Mouse (Mus musculus): Measurements from ENCODE around the gene Maml3. TPM values are rescaled to one million over a fixed set of nuclear protein-coding genes. Genes with fewer than 3 reads are reported as not detected.

Maml3 gene
- polyA plus RNA-seq, 1 experiment from 2014 or later: 0.65 TPM

DNA sequence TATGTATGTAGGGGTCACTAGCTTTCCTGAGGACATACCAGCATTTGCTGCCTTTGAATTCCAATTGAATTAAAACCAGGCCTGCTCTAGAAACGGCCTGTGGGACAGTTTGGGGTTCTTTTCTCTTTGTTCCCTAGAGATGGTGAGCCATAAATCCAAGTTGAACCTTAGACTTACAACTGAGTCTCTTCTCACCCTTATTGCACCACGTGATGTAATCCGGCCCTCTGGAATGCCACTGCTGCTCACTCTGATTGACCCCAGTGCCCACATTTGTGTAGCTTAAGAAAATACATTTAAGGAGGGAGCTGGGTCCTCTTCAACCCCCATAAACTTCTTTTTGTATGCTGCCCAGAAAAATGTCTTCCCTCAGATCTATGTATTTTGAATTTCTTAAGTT is 387.4 kb downstream of the Maml3 start:
- no peak overlapping the region for H3K4me3 ChIP-seq (ENCODE audit: low read depth, low read length)
- H3K36me3 ChIP-seq (replicated peaks; ENCODE audit: insufficient read depth, low read length): no peaks in the 10 kb centered on the region
- no peaks in the 10 kb centered on the region for H3K27me3 ChIP-seq (ENCODE audit: insufficient read depth, low read length)
- H3K9me3 ChIP-seq (ENCODE audit: low read length): no peaks in the 10 kb centered on the region
- H3K27ac ChIP-seq (ENCODE audit: low read depth): no peak overlapping the region
- TF ChIP-seq EP300 (IDR thresholded peaks at IDR 0.05; ENCODE audit: low read depth): no peak
- no peak for TF ChIP-seq CTCF (IDR thresholded peaks at IDR 0.05; ENCODE audit: low read depth)
- DNase-seq: no peak
- no peak for ATAC-seq
- H3K9ac ChIP-seq (replicated peaks): no peak overlapping the region
- peaks cover 14% of the 10 kb centered on the region; the same call in 1 of the 2 replicates for H3K4me1 ChIP-seq (ENCODE audit: insufficient read depth)
- no peak overlapping the region for H3K4me2 ChIP-seq (ENCODE audit: low read depth, low read length)
- 68% methylated on average over 3 of the region's 3 CpGs for WGBS (ENCODE audit: insufficient replicate concordance)

DNA sequence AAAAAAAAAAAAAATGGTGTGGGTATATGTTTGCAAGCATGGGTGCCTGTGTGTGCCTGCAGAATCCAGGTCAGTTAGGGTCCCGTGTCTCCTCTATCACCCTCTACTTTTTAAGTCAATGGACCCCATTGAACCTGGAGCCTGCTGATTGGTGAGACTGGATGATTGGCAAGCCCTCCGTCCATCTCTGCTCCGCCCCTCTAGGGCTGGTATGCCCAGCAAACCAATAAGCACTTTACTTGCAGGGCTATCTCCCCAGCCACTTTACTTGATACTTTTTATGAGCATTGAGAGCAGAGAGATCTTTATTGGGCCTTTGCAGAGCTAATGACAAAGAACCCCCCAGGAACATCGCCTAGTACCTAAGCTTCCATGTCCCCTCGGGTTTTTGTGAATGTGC is 390.4 kb downstream of the Maml3 start:
- no peak for ATAC-seq
- no peak for DNase-seq
- H3K4me1 ChIP-seq (ENCODE audit: insufficient read depth): peaks cover 21% of the 10 kb centered on the region

DNA sequence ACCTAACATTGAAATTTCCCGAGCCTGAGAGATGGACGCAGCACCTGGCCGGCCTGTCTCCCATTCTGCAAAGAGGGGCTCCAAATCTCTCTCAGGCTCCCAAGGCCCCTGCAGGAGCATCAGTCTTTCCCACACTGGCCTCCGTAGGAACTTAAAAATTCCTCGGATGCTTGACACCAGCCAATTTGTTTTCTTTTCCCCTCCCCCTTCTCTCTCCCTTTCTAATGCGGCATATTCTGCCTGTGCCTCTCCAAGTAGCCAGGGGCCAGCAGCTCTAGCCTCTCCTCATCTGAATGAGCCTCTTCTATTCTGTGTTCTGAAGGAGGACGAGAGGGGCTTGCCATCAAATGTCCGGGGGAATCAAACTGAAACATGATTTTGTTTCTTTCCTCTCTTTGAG is 391.6 kb downstream of the Maml3 start:
- Histone ChIP-seq H3K4me2 (ENCODE audit: low read depth, low read length) (no peak overlapping the region), H3K36me3 (replicated peaks; ENCODE audit: insufficient read depth, low read length) (no peaks in the 10 kb centered on the region), H3K9me3 (ENCODE audit: low read length) (no peaks in the 10 kb centered on the region), H3K4me1 (ENCODE audit: insufficient read depth) (peaks cover 24% of the 10 kb centered on the region), H3K27ac (ENCODE audit: low read depth) (peak overlapping the region; percentile 24; the same call in 1 of the 2 replicates), H3K27me3 (ENCODE audit: insufficient read depth, low read length) (no peaks in the 10 kb centered on the region), H3K9ac (replicated peaks) (no peak overlapping the region; the same call in 1 of the 2 replicates), H3K4me3 (ENCODE audit: low read depth, low read length) (no peak overlapping the region)
- no peak for DNase-seq
- no peak for ATAC-seq
- no peak for TF ChIP-seq EP300 (IDR thresholded peaks at IDR 0.05; ENCODE audit: low read depth)
- no peak for TF ChIP-seq CTCF (IDR thresholded peaks at IDR 0.05; ENCODE audit: low read depth)
- 59% methylated on average over 8 of the region's 8 CpGs for WGBS (ENCODE audit: insufficient replicate concordance)

More for the DNA sequence above, 390.4 kb downstream of the Maml3 start:
- Histone ChIP-seq H3K4me3 (ENCODE audit: low read depth, low read length) (no peak overlapping the region), H3K27ac (ENCODE audit: low read depth) (no peak overlapping the region), H3K36me3 (replicated peaks; ENCODE audit: insufficient read depth, low read length) (no peaks in the 10 kb centered on the region), H3K9ac (replicated peaks) (no peak overlapping the region), H3K4me2 (ENCODE audit: low read depth, low read length) (no peak overlapping the region), H3K27me3 (ENCODE audit: insufficient read depth, low read length) (no peaks in the 10 kb centered on the region), H3K9me3 (ENCODE audit: low read length) (no peaks in the 10 kb centered on the region)
- TF ChIP-seq CTCF (IDR thresholded peaks at IDR 0.05; ENCODE audit: low read depth) (no peak), EP300 (IDR thresholded peaks at IDR 0.05; ENCODE audit: low read depth) (no peak)
- 74% methylated on average over 5 of the region's 5 CpGs for WGBS (ENCODE audit: insufficient replicate concordance)

DNA sequence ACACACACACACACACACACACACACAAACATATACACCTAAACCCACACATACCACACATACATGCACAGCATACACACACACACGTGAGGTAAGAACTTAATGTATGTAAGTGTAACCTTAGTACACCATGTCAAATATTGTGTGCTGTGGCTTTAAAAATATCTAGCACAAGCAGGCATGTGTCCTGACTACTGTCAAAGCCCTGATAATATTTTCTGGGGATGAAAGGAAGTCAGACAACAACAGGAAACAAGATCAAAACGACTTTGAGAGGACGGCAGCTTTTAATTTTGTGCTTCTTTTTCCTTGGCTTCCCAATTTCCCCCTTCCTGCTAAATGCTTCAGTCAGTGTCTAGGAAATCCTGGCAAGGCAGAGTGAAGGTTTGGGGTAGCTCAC is 392.5 kb downstream of the Maml3 start:
- peak; percentile 88 for TF ChIP-seq EP300 (IDR thresholded peaks at IDR 0.05; ENCODE audit: low read depth)
- no peak for TF ChIP-seq CTCF (IDR thresholded peaks at IDR 0.05; ENCODE audit: low read depth)
- WGBS (ENCODE audit: insufficient replicate concordance): 20% methylated on average over 3 of the region's 3 CpGs
- Histone ChIP-seq H3K4me1 (ENCODE audit: insufficient read depth) (peaks cover 21% of the 10 kb centered on the region), H3K27me3 (ENCODE audit: insufficient read depth, low read length) (no peaks in the 10 kb centered on the region), H3K36me3 (replicated peaks; ENCODE audit: insufficient read depth, low read length) (no peaks in the 10 kb centered on the region), H3K4me2 (ENCODE audit: low read depth, low read length) (0 out of 2 replicates have a peak overlapping the region, but pooled peaks have one; percentile 20), H3K27ac (ENCODE audit: low read depth) (peak overlapping the region; percentile 24; the same call in 1 of the 2 replicates), H3K9me3 (ENCODE audit: low read length) (no peaks in the 10 kb centered on the region), H3K9ac (replicated peaks) (no peak overlapping the region), H3K4me3 (ENCODE audit: low read depth, low read length) (no peak overlapping the region)
- ATAC-seq (no peak), DNase-seq (no peak)

DNA sequence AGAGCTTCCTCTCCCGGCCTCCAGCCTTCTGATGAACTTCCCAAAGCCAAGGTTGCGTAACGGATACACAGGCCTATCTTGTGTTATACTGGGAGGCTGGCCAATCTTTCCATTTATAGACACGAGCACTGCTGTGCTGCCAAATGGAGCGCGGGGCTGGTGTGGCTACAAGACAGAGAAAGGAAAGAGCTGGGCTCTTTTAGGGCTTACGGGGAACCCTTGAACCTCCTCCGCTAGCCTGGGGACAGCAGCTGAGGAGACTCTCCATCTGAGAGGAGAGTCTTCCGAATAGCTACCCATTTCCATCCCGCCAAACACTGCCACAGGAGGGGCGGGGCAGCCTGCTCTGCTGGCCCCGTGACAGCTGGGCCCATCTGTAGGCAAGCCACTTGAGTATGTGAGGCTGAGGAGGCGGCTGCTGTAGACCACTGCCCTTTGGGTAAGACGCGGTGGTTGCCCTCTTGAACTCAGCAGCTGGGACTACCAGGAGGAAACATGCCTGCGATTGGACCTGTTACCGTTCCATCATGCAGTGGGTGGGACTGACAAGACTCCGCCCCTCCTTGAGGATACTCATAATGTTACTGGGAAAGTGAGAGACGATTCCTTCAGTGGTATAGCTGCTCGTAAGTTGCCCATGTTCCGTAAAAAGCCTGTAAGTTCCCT is 396.0 kb downstream of the Maml3 start:
- H3K9ac ChIP-seq (replicated peaks): no peak overlapping the region; the same call in 1 of the 2 replicates
- peak overlapping the region; percentile 63 for H3K4me2 ChIP-seq (ENCODE audit: low read depth, low read length)
- DNase-seq (peak; percentile 61), ATAC-seq (peak; percentile 79)
- peak overlapping the region; percentile 65 for H3K27ac ChIP-seq (ENCODE audit: low read depth)
- no peaks in the 10 kb centered on the region for H3K27me3 ChIP-seq (ENCODE audit: insufficient read depth, low read length)
- H3K36me3 ChIP-seq (replicated peaks; ENCODE audit: insufficient read depth, low read length): no peaks in the 10 kb centered on the region
- WGBS (ENCODE audit: insufficient replicate concordance): 58% methylated on average over 21 of the region's 21 CpGs
- H3K4me1 ChIP-seq (ENCODE audit: insufficient read depth): peaks cover 20% of the 10 kb centered on the region
- no peaks in the 10 kb centered on the region for H3K9me3 ChIP-seq (ENCODE audit: low read length)
- TF ChIP-seq EP300 (IDR thresholded peaks at IDR 0.05; ENCODE audit: low read depth) (0 out of 2 replicates have a peak, but pooled peaks have one; percentile 21), CTCF (IDR thresholded peaks at IDR 0.05; ENCODE audit: low read depth) (no peak)
- H3K4me3 ChIP-seq (ENCODE audit: low read depth, low read length): peak overlapping the region; percentile 26

DNA sequence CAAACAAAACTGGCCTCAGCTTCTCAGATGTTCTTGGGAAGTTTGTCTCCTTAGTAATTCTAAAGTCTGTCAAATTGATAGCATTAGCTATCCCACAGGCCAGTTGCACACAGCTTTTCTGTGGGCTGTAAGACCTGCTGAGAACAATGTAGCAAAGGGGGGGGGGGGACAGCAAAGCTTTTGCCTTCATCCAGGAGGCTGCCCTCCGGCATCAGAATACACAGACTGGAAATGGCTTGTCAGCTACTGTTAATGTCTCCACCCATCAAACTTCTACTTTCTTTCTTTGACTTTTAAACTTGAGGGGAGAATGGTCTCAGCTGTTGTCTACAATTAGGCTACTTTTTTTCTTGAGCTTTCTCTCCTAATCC is 396.5 kb downstream of the Maml3 start:
- no peak for ATAC-seq
- DNase-seq: no peak
- Histone ChIP-seq H3K9me3 (ENCODE audit: low read length) (no peaks in the 10 kb centered on the region), H3K9ac (replicated peaks) (no peak overlapping the region; the same call in 1 of the 2 replicates), H3K4me1 (ENCODE audit: insufficient read depth) (peaks cover 16% of the 10 kb centered on the region), H3K4me2 (ENCODE audit: low read depth, low read length) (peak overlapping the region; percentile 63; the same call in 1 of the 2 replicates), H3K4me3 (ENCODE audit: low read depth, low read length) (no peak overlapping the region), H3K36me3 (replicated peaks; ENCODE audit: insufficient read depth, low read length) (no peaks in the 10 kb centered on the region), H3K27me3 (ENCODE audit: insufficient read depth, low read length) (no peaks in the 10 kb centered on the region), H3K27ac (ENCODE audit: low read depth) (peak overlapping the region; percentile 65)
- WGBS (ENCODE audit: insufficient replicate concordance): 59% methylated on average over 1 of the region's 1 CpGs
- TF ChIP-seq EP300 (IDR thresholded peaks at IDR 0.05; ENCODE audit: low read depth) (no peak), CTCF (IDR thresholded peaks at IDR 0.05; ENCODE audit: low read depth) (no peak)
